Mouse (Mus musculus) bone marrow macrophage, adult 2 months (primary cell): ENCODE data around the gene Mapk6.

Source experiments
- CTCF ChIP-seq: IDR thresholded peaks from 2 replicates; pipeline ENCODE4 v1.5.1; 2012; ENCODE audit warnings: low read depth, mild to moderate bottlenecking, low read length, moderate library complexity
- POLR2A ChIP-seq: IDR thresholded peaks from 2 replicates; pipeline ENCODE4 v1.6.1; 2012; ENCODE audit warnings: mild to moderate bottlenecking, low read depth, low read length, borderline replicate concordance

DNA sequence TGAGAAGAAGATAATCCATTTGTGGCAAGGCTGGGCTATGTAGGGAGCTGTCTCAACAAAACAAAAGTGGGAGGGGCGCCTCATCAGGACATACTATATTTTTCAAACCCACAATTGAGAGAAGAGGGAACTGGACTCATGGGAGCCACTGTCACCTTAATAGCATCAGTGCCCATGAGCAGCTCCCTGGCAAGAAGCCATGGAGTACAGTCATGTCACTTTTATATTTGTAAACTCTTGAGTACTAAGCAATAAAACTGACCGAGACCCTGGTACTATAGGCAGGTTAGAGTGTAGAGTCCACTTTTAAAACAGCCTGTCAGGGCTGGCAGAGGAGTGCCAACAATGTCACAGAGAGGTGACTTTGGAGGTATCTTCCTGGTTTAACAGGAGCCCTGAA lies 3.7 kb downstream of the Mapk6 start:
- no peak for TF ChIP-seq POLR2A
- TF ChIP-seq CTCF = no peak
